Mouse (Mus musculus) hindbrain, embryonic 12.5 days (tissue): Measurements from ENCODE around the gene Atp2a1. TPM values are rescaled to one million over a fixed set of nuclear protein-coding genes. Genes with fewer than 3 reads are reported as not detected.
A peak's percentile ranks its signal among the peaks of the same experiment; 100 is the strongest.

Source experiments
- ATAC-seq: fragments of 200-750 bp; cut with Nextera tagmentation; 2 replicates; pipeline ENCODE4 v1.8.0; 2017; ENCODE audit warnings: moderate TSS enrichment; ENCODE audit not compliant: low FRiP score
- H3K27ac ChIP-seq: fragments of 300-500 bp; sonication (generic); 2 replicates; pipeline ENCODE4 v1.5.1; 2016; ENCODE audit warnings: mild to moderate bottlenecking
- H3K27me3 ChIP-seq: fragments of 300-500 bp; sonication (generic); 2 replicates; pipeline ENCODE4 v1.6.1; 2016; ENCODE audit warnings: mild to moderate bottlenecking
- H3K36me3 ChIP-seq: fragments of 300-500 bp; sonication (generic); 2 replicates; pipeline ENCODE4 v1.6.1; 2016; ENCODE audit warnings: mild to moderate bottlenecking
- H3K4me1 ChIP-seq: fragments of 300-500 bp; sonication (generic); 2 replicates; pipeline ENCODE4 v1.6.1; 2016
- H3K4me2 ChIP-seq: fragments of 300-500 bp; sonication (generic); replicated peaks from 2 replicates; pipeline ENCODE4 v1.6.1; 2016; ENCODE audit warnings: mild to moderate bottlenecking
- H3K4me3 ChIP-seq: fragments of 300-500 bp; sonication (generic); 2 replicates; pipeline ENCODE4 v1.5.1; 2016; ENCODE audit warnings: mild to moderate bottlenecking
- H3K9ac ChIP-seq: fragments of 300-500 bp; sonication (generic); 2 replicates; pipeline ENCODE4 v1.6.1; 2016; ENCODE audit warnings: mild to moderate bottlenecking, moderate library complexity
- H3K9me3 ChIP-seq: fragments of 300-500 bp; sonication (generic); replicated peaks from 2 replicates; pipeline ENCODE4 v1.6.1; 2016; ENCODE audit warnings: mild to moderate bottlenecking
- WGBS: fragments of 180-500 bp; shearing (Covaris S2); methylation state at CpG from one replicate; pipeline ENCODE4 v1.1.7; 2016; 5-methylcytosine and 5-hydroxymethylcytosine counted together
- polyA plus RNA-seq: library from polyadenylated mRNA; unstranded; fragments of >200 nt; fragmentation: Nextera tagmentation; extraction: Ambion mirVana; gene quantifications from 2 replicates; pipeline ENCODE4 v1.2.1, GENCODE M21; 2016

Gene Atp2a1
- polyA plus RNA-seq, 1 experiment from 2014 or later: 4.1 TPM

DNA sequence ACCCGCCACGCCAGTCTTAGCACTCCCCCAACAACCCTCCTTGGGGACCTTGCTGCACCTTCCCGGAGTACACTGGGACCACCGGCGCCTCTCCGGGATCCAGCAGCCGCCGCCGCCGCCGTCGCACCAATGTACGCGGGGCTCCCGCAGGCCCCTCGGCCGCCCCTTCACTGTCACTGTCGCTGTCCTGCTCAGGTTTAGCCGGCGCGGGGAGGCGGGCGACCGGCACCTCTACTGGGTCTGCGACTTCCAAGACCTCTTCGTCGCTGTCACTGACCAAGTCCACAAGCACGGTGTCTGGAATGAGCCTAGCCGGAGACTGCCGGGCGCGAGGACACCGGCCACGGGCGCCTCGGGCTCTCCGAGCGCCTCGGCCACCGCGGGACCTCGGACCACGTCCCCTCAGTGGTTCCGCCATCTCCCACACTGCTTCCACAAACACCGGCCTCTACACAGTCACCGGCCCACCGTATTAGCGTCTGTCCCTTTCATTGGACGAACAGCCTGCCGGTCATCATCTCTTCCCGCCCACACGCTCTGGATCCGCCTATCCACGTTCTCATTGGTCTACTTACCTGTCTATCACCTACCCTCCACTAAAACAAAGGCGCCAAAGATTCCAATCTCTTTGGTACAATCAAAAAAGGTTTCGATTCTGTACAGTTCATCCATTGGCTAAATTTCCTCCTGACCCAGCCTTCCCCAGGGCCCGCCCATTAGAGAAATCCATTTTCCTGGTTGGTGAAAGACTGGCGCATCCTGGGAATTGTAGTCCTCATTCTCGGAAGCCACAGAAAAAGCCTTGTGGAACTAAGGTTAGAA, 66.4 kb downstream of the Atp2a1 start, which contains the start of gene Nfatc2ip:
Gene Nfatc2ip, minus strand, starts transcription at position 440 of the 822 bp plus-strand sequence.
- Histone ChIP-seq H3K4me3 (peak within 1 kb of the TSS; percentile 81), H3K9ac (peak within 1 kb of the TSS; percentile 79), H3K27me3 (no peaks in the 10 kb centered on the region), H3K27ac (peak within 1 kb of the TSS; percentile 25; the same call in 1 of the 2 replicates), H3K36me3 (peaks cover 4% of the 10 kb centered on the region; the same call in 1 of the 2 replicates), H3K4me1 (peaks cover 11% of the 10 kb centered on the region), H3K4me2 (peak within 1 kb of the TSS; percentile 90), H3K9me3 (no peaks in the 10 kb centered on the region)
- WGBS: under 1% methylated on average over 59 of the region's 59 CpGs
- ATAC-seq: peak; percentile 100

Other genes with a start within 250 kb of the Atp2a1 start
- gene Sbk1, start 190.5 kb downstream of the Atp2a1 start, polyA plus RNA-seq: 309 and 312 TPM in 2 replicates
- gene Lat, start 93.5 kb downstream of the Atp2a1 start, polyA plus RNA-seq: 2.8 and 3.0 TPM in 2 replicates
- 67.4 and 67.7 TPM in 2 replicates for gene Spns1, start 85.7 kb downstream of the Atp2a1 start, polyA plus RNA-seq
- gene Nfatc2ip, start 66.4 kb downstream of the Atp2a1 start, polyA plus RNA-seq: 3.8 and 4.7 TPM in 2 replicates
- gene Cd19, start 48.2 kb downstream of the Atp2a1 start, polyA plus RNA-seq: not detected in 2 replicates
- 31.1 and 32.1 TPM in 2 replicates for gene Rabep2, start 34.3 kb downstream of the Atp2a1 start, polyA plus RNA-seq
- 63.5 and 65.8 TPM in 2 replicates for gene Sh2b1, start 12.3 kb upstream of the Atp2a1 start, polyA plus RNA-seq
- 113 and 116 TPM in 2 replicates for gene Tufm, start 24.3 kb upstream of the Atp2a1 start, polyA plus RNA-seq
- 76.8 and 90.1 TPM in 2 replicates for gene Atxn2l, start 40.3 kb upstream of the Atp2a1 start, polyA plus RNA-seq
- 201 and 206 TPM in 2 replicates for gene Eif3c, start 103.3 kb upstream of the Atp2a1 start, polyA plus RNA-seq
- gene Apobr, start 121.8 kb upstream of the Atp2a1 start, polyA plus RNA-seq: 0.39 and 0.43 TPM in 2 replicates
- gene Cln3, start 122.7 kb upstream of the Atp2a1 start, polyA plus RNA-seq: 31.7 and 33.7 TPM in 2 replicates
- not detected in 2 replicates for gene Il27, start 131.8 kb upstream of the Atp2a1 start, polyA plus RNA-seq
- gene Nupr1, start 167.8 kb upstream of the Atp2a1 start, polyA plus RNA-seq: 2.8 and 3.8 TPM in 2 replicates
- gene Sgf29, start 186.2 kb upstream of the Atp2a1 start, polyA plus RNA-seq: 27.3 and 40.6 TPM in 2 replicates
- gene Sult1a1, start 213.3 kb upstream of the Atp2a1 start, polyA plus RNA-seq: 0.65 and 1.4 TPM in 2 replicates
- 121 and 147 TPM in 2 replicates for gene Bola2, start 232.3 kb upstream of the Atp2a1 start, polyA plus RNA-seq
- 15.3 and 17.1 TPM in 2 replicates for gene Slx1b, start 232.7 kb upstream of the Atp2a1 start, polyA plus RNA-seq
- gene Coro1a, start 244.7 kb upstream of the Atp2a1 start, polyA plus RNA-seq: 53.6 and 56.9 TPM in 2 replicates